Mouse (Mus musculus) CH12.LX (cell line): ENCODE measurements around the gene A930004D18Rik. TPM values are rescaled to one million over a fixed set of nuclear protein-coding genes. Genes with fewer than 3 reads are reported as not detected.

Source experiments
- DNase-seq: peaks from one replicate; pipeline ENCODE4 v3.0.0-alpha.2; 2013; ENCODE audit errors: extremely low read depth
- H3K27ac ChIP-seq: 2 replicates; pipeline ENCODE4 v1.5.1; 2012; ENCODE audit warnings: low read depth, mild to moderate bottlenecking, control low read depth, moderate library complexity; ENCODE audit not compliant: insufficient read depth
- H3K27me3 ChIP-seq: replicated peaks from 2 replicates; pipeline ENCODE3; 2012; ENCODE audit warnings: inconsistent platforms
- H3K36me3 ChIP-seq, 2 experiments: replicated peaks in 1 of 2; 2 replicates each; pipeline versions ENCODE3 to v1.6.1; 2012; ENCODE audit warnings: inconsistent platforms in 1 of 2, low read length in 1 of 2, mild to moderate bottlenecking in 1 of 2, mixed read lengths in 1 of 2, moderate library complexity in 1 of 2; ENCODE audit not compliant: control insufficient read depth in 1 of 2, insufficient read depth in 1 of 2
- H3K4me1 ChIP-seq, 2 experiments: 2 replicates each; pipeline ENCODE4 v1.6.1; 2012; ENCODE audit warnings: inconsistent platforms in 1 of 2, moderate library complexity in 1 of 2; ENCODE audit not compliant: insufficient read depth in 2 of 2, control insufficient read depth in 1 of 2
- H3K4me2 ChIP-seq: 2 replicates; pipeline ENCODE4 v1.6.1; 2012; ENCODE audit warnings: low read depth, mild to moderate bottlenecking, control low read depth; ENCODE audit not compliant: poor library complexity, insufficient read depth, severe bottlenecking
- H3K4me3 ChIP-seq, 3 experiments: fragments of 150-350 bp in 1 of 3; sonication (generic) in 1 of 3; replicated peaks in 1 of 3; 2 replicates each; pipeline versions ENCODE3 to v1.5.1; 2011 to 2012; ENCODE audit warnings: low read depth in 2 of 3, low read length in 2 of 3, mild to moderate bottlenecking in 2 of 3, moderate library complexity in 2 of 3, control low read depth in 1 of 3, improper control_type of control experiment in 1 of 3, inconsistent platforms in 1 of 3, mixed read lengths in 1 of 3; ENCODE audit not compliant: poor library complexity in 1 of 3
- H3K79me2 ChIP-seq: replicated peaks from 2 replicates; pipeline ENCODE4 v1.6.1; 2012; ENCODE audit warnings: mild to moderate bottlenecking, moderate library complexity; ENCODE audit not compliant: control insufficient read depth, poor library complexity, insufficient read depth, severe bottlenecking; ENCODE audit errors: extremely low read depth
- H3K9ac ChIP-seq: 2 replicates; pipeline ENCODE4 v1.6.1; 2012; ENCODE audit warnings: low read depth, mild to moderate bottlenecking, control low read depth, moderate library complexity; ENCODE audit not compliant: insufficient read depth
- H3K9me3 ChIP-seq: replicated peaks from 2 replicates; pipeline ENCODE3; 2012; ENCODE audit warnings: low read length, inconsistent platforms, mixed read lengths
- BHLHE40 ChIP-seq: IDR thresholded peaks from 2 replicates; pipeline ENCODE4 v1.6.1; 2011; ENCODE audit warnings: mild to moderate bottlenecking, low read depth, low read length, improper control_type of control experiment
- CHD1 ChIP-seq: IDR thresholded peaks from 2 replicates; pipeline ENCODE4 v1.6.1; 2012; ENCODE audit warnings: low read depth, low read length, improper control_type of control experiment, inconsistent platforms
- CHD2 ChIP-seq: IDR thresholded peaks from 2 replicates; pipeline ENCODE4 v1.6.1; 2011; ENCODE audit warnings: low read length, improper control_type of control experiment
- ELF1 ChIP-seq: IDR thresholded peaks from 2 replicates; pipeline ENCODE4 v1.6.1; 2014; ENCODE audit warnings: low read depth, mild to moderate bottlenecking, inconsistent platforms, low read length, improper control_type of control experiment
- HCFC1 ChIP-seq: IDR thresholded peaks from 2 replicates; pipeline ENCODE4 v1.6.1; 2012; ENCODE audit warnings: low read depth, mild to moderate bottlenecking, inconsistent platforms, low read length, improper control_type of control experiment
- IRF4 ChIP-seq: IDR thresholded peaks from 2 replicates; pipeline ENCODE4 v1.6.1; 2014; ENCODE audit warnings: low read depth, mild to moderate bottlenecking, inconsistent platforms, low read length, improper control_type of control experiment
- JUND ChIP-seq: conservative IDR thresholded peaks from 2 replicates; pipeline ENCODE4 v1.6.1; 2011; ENCODE audit warnings: low read depth, low read length, improper control_type of control experiment
- MAZ ChIP-seq: IDR thresholded peaks from 2 replicates; pipeline ENCODE4 v1.6.1; 2012; ENCODE audit warnings: low read depth, mild to moderate bottlenecking, inconsistent platforms, low read length, improper control_type of control experiment, moderate library complexity
- MXI1 ChIP-seq: IDR thresholded peaks from 2 replicates; pipeline ENCODE4 v1.6.1; 2011; ENCODE audit warnings: mild to moderate bottlenecking, low read depth, low read length, improper control_type of control experiment
- MYC ChIP-seq: IDR thresholded peaks from 2 replicates; pipeline ENCODE4 v1.6.1; 2011; ENCODE audit warnings: low read depth, mild to moderate bottlenecking, improper control_type of control experiment, low read length
- NELFE ChIP-seq: IDR thresholded peaks from 2 replicates; pipeline ENCODE4 v1.6.1; 2011; ENCODE audit warnings: low read depth, low read length, improper control_type of control experiment
- NRF1 ChIP-seq: IDR thresholded peaks from 2 replicates; pipeline ENCODE4 v1.6.1; 2014; ENCODE audit warnings: low read depth, mild to moderate bottlenecking, inconsistent platforms, low read length, improper control_type of control experiment, moderate library complexity
- POLR2A ChIP-seq: IDR thresholded peaks from 2 replicates; pipeline ENCODE4 v1.6.1; 2011; ENCODE audit warnings: low read depth, mild to moderate bottlenecking, improper control_type of control experiment, low read length
- SIN3A ChIP-seq: IDR thresholded peaks from 2 replicates; pipeline ENCODE4 v1.6.1; 2012; ENCODE audit warnings: low read length, improper control_type of control experiment, inconsistent platforms
- TCF12 ChIP-seq: IDR thresholded peaks from 2 replicates; pipeline ENCODE4 v1.6.1; 2014; ENCODE audit warnings: low read depth, mild to moderate bottlenecking, inconsistent platforms, low read length, improper control_type of control experiment
- ZC3H11A ChIP-seq: IDR thresholded peaks from 2 replicates; pipeline ENCODE4 v1.6.1; 2012; ENCODE audit warnings: low read depth, mild to moderate bottlenecking, inconsistent platforms, low read length, improper control_type of control experiment
- ZKSCAN1 ChIP-seq: IDR thresholded peaks from 2 replicates; pipeline ENCODE4 v1.6.1; 2012; ENCODE audit warnings: low read depth, inconsistent platforms, low read length, improper control_type of control experiment, borderline replicate concordance
- ZMIZ1 ChIP-seq: IDR thresholded peaks from 2 replicates; pipeline ENCODE4 v1.6.1; 2012; ENCODE audit warnings: low read depth, mild to moderate bottlenecking, inconsistent platforms, low read length, improper control_type of control experiment
- dilution Hi-C: fragments of 300-500 bp; cut with MboI; formaldehyde crosslinking; loops from 2 replicates; pipeline ENCODE4 v1.14.3; 2020; ENCODE audit warnings: low sequenced_read_pairs; ENCODE audit not compliant: extremely low pct_unique_long_range_greater_than_20kb, extremely low pct_ligation_motif_present
- in situ Hi-C: fragments of 300-500 bp; cut with MboI; formaldehyde crosslinking; loops from 3 replicates; pipeline ENCODE4 v1.14.3; 2019; ENCODE audit warnings: low sequenced_read_pairs, low pct_ligation_motif_present, low pct_unique_long_range_greater_than_20kb, mixed read lengths
- polyA plus RNA-seq: library from polyadenylated mRNA; unstranded; fragments of >175 nt; gene quantifications from 2 replicates; pipeline ENCODE4 v1.2.1, GENCODE M21; 2012; ENCODE audit warnings: low read depth; ENCODE audit not compliant: insufficient read length
- total RNA-seq, 2 experiments: library from RNA; depleted of rRNA; stranded (reverse); fragments of 300-350 nt in 1 of 2; fragments of >200 nt in 1 of 2; gene quantifications; 2 replicates each; pipeline ENCODE4 v1.2.3; 2012 to 2014

A930004D18Rik gene
- total and polyA plus RNA-seq, 3 experiments: 0.15 to 1.7 (median 0.72) TPM

DNA sequence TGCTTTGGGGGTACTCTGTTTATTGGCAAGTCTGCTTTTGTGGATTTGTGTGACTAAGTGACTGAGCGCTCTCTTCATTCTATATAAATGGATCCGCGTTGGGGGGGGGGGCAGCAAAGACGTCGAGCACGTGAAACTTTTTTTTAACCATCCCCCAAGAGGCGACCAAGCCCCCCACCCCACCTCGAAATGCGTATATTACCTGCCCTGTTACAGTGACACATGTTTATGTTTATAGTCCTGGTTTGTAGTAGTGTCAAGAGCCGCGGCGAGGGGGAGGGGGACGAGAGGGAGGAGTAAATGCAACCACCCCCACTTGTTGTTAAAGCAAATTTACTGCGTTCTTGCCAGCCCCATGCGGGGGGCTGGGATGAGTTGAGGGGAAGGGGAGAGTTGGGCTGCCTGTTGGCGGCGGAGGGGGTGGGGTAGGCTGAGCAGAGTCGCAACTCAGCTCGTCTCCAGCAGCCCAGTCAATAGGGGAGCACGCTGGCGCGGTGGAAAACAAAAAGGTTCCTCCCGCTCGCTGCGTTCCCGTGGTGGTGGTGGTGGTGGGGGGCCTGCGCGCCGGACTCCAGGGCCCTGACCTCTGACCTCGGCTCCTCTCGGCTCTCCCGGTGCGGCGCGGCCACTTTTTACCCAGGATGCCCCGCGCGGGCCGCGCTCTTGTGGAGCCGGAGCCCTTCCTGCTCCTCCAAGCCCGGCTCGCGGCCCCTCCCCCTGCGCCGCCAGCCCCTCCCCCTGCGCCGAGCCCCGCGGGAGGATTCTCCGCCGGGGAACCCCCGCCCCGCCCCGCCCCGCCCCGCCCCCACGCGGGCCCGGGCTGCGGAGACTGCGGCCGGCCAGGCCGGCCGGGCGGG lies 18.6 kb upstream of the A930004D18Rik start:
- H3K9me3 ChIP-seq: no peaks in the 10 kb centered on the region
- peak overlapping the region; percentile 96 for H3K9ac ChIP-seq
- H3K36me3 ChIP-seq: no peaks in the 10 kb centered on the region
- TF ChIP-seq NELFE (peak; percentile 53; the same call in 1 of the 2 replicates), ZKSCAN1 (no peak), IRF4 (no peak), SIN3A (peak; percentile 77), ZMIZ1 (peak; percentile 10; the same call in 1 of the 2 replicates), JUND (no peak), ELF1 (peak; percentile 15; the same call in 1 of the 2 replicates), BHLHE40 (no peak), MAZ (peak; percentile 45; the same call in 1 of the 2 replicates), NRF1 (peak; percentile 38), HCFC1 (peak; percentile 59), MYC (0 out of 2 replicates have a peak, but pooled peaks have one; percentile 40), ZC3H11A (no peak), MXI1 (peak; percentile 81), CHD2 (peak; percentile 45; the same call in 1 of the 2 replicates), CHD1 (peak; percentile 93), POLR2A (peak; percentile 45; the same call in 1 of the 2 replicates), TCF12 (0 out of 2 replicates have a peak, but pooled peaks have one; percentile 8)
- peaks cover 8% of the 10 kb centered on the region for H3K79me2 ChIP-seq
- H3K4me3 ChIP-seq: peak overlapping the region; percentile 61 to 73 (median 70)
- H3K27me3 ChIP-seq: no peaks in the 10 kb centered on the region
- dilution Hi-C loops: no loop called here
- in situ Hi-C loops: no loop called here
- H3K27ac ChIP-seq: peak overlapping the region; percentile 85
- H3K4me2 ChIP-seq: peak overlapping the region; percentile 72; the same call in 1 of the 2 replicates
- peak; percentile 87 for DNase-seq
- peaks cover 2 to 19% of the 10 kb centered on the region in 2 experiments; a peak in 2 of 4 replicates for H3K4me1 ChIP-seq
